Mouse (Mus musculus) monocyte, adult 5-6 weeks (primary cell): ENCODE data around the gene Tgfb3. TPM values are rescaled to one million over a fixed set of nuclear protein-coding genes. Genes with fewer than 3 reads are reported as not detected.

Experiments
- ATAC-seq: fragments of 153-309, 156-312 bp; replicated peaks from 2 replicates; pipeline ENCODE4 v1.8.0; 2017; ENCODE audit warnings: mild to moderate bottlenecking; ENCODE audit not compliant: low TSS enrichment, insufficient number of reproducible peaks, severe bottlenecking, poor library complexity, low FRiP score
- total RNA-seq: library from RNA; stranded (forward); fragments of 200-1000, 200-491, 200-594 nt; gene quantifications from 3 replicates; pipeline ENCODE4 v1.2.3, GENCODE M21; 2017

Gene Tgfb3
- 0.32 to 2.7 TPM (median 1.0 TPM) in 3 replicates for total RNA-seq

DNA sequence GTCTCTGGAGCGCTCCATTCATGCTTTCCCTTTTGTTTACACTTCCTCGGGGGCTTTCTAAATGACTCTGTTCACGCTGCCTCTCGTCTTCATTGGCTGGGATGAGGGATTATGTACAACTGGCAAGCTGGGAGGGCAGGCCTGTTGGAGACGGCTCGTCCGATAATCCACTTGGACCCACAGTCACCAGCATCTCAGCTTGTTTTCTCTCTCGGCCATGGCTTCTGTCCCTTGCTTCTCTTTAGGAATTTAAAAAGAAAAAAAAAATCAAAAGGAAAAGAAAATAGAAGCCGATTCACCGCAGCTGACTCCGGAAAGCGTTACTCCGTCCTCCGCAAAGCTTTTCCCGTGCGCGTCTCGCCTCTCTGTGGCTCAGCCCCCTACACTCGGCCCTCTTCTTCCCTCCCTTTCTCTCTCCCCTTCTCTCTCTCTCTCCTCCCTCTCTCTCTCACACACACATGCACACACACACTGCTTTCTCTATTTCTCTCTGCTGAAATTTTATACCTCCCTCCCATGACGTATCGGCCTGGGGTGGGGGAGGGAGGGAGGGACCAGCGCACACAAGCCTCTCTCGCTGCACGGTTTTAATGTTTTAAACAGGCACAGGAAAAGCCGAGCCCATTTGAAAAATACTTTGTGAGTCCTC, at the start of gene Tgfb3:
Gene Tgfb3 (minus strand): TSS at position 489 of the 649 bp plus-strand sequence.
- no peak for ATAC-seq

DNA sequence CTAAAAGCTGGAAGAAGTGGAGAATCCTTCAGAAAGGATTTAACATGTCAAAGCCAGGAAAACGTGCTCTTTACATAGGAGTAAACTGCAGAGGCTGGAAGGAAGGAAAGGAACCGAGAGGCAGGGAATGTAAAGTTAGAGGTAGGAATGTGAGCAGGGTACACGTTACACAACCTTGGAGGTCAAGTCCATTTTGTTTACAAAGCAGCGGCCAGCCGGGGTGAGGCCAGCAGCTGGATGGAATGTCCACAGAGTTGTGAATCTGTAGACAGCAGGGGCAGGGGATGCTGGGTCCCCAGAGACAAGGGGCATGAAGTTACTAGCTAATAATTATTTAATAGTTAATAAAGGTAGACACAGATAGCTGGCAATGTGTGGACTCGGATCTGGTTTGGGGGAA, 49.3 kb upstream of the Tgfb3 start:
- no peak for ATAC-seq

DNA sequence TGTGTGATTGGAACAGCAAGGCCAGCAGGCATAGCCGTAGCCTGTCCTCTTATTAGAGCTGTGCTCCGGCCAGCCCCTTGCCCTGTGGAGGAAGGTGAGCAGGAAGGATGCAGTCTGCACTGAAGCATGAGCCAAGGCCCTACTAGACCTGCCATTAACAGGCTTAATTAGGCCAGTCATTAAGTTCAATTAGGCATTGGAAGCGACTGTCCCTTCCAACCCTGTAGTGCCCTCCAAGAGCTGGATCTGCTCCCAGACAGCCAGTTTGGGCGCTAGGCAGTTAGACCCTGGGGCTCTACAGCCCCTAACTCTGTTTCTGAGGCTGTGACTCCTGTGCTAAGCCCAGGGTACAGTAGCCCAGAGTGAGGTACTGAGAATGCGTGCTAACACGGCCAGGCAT, 45.2 kb upstream of the Tgfb3 start:
- ATAC-seq, result no peak

DNA sequence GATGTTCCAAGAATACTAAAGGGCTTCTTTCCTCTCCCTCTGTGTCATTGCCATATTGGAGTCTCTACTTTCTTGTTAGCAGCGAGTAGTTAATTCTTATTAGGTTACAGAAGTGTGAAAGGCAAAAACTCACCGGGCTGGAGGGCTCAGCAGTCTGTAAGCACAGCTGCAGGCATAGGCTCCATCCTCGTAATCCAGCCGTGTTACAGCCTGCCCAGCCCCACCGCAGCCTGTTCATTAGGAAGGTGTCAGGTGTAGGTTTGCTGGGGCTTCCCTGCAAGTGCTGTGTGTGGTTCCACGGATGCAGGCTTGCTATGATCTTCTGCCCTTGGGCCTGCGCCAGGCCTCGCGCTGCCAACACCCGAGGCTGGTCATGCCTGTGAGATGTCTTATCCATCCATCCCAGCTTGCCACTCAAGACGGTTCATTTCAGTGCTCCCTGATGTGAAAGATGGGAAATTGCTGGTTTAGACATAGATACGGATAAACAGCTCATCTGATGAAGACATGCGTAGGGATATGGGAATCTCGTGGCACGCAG, 37.5 kb upstream of the Tgfb3 start:
- ATAC-seq, result no peak

DNA sequence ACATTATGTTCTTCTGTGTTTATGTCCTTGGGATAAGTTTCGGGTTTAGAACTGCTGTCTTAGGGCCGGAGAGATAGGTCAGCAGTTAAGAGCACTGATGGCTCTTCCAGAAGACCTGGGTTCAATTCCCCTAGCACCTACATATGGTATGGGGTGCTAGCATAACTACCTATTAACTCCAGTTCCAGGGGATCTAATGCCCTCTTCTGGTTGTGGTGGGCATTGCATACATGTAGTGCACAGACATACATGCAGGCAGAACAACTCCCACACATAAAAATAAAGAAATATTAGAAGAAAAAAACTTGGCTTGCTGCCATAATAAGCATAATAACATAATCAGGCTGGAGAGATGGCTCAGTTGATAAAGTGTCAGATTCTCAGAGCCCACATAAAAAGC, 31.8 kb upstream of the Tgfb3 start:
- ATAC-seq, result no peak

DNA sequence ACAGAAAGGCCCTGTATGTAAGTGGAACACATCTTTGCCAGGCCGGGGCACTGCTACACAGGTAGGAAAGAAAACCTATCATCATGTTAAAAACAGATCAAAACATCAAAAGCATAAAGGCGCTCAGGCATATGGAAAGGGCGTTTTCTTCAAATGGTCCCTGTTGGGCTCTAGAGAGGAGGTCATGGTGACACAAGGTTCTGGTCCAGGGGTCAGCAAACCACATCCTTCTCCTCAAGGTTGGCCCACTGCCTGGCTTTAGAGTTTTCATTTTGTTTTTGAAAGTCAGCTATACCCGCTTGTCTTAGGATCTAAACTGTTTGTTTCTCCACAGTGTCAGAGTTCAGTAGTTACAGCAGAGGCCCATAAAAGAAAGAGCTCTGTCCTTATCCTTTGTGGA, 30.7 kb upstream of the Tgfb3 start:
- no peak for ATAC-seq

DNA sequence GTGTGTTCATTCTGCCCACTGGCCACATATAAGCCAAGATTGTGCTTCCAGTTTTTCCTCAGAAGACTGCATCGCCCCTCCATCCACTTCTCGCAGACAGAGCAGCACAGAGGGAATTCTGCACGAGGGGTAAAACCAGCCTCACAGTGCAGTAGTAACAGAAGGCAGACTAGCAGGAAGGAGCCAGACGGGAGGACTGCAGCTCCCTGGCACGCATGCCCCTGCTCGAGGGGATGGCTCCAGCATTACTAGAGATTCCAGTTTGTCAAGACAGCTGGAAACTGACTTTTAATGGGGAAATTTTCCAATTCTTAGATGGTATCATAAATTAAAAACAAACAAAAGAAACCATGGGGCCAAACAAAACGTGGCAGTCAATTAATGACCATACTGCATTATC, 28.8 kb upstream of the Tgfb3 start:
- no peak for ATAC-seq

DNA sequence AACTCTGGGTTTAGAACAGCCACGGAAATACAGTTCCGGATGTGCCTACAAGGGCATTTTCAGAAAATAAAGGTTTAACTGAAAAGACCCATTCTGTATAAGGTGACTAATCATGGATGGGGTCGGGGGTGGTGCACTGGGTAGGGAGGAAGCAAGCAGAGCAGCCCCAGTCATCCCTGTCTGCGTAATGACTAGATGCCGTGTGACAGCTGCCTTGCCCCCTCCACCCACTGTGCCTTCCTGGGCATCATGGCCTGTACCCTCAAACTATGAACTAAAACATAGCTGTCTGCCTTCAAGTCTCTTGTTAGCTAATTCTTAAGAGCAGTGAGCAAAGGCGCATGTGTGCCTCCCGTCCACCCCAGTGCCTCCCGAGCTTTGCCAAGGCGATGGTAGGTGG, 27.2 kb upstream of the Tgfb3 start:
- ATAC-seq, result no peak

DNA sequence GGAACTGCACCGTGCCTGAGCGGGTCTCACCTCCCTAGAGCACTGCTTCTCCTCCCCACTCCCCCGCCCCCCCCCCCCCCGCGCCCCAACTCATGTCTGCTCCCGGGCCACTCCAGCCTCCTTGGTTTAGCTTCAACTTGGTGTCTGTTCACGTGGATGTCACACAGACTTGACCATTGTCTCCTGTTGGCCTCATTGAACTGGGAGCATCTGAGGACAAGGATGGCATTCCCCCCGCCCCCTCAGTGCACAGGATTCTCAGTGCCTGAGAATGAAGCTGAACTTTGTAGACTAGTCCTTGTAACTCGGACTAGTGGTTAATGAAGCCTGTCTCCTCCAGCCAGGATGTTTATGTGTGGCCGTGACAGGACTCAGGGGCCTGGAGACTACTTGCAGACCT, 26.7 kb upstream of the Tgfb3 start:
- ATAC-seq, result no peak

DNA sequence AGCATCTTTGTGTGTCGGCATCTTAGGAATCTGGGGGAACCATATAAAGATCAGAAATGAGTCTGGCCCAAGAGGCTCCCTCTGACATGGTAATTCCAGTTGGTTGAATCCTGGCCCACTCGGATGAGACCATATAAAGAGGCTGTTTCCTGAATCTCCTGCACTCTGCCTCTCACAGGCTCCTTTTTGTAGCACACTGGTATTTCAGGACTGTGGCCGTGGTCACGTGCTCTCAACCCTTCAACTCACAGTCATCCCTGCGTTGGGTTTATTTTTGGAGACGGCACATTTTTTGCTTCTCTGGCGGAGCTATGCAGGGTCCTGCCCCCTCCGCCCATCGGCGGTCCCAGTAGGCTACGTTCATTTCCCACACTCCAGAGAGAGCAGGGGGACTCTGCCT, 25.5 kb upstream of the Tgfb3 start:
- ATAC-seq, result no peak

DNA sequence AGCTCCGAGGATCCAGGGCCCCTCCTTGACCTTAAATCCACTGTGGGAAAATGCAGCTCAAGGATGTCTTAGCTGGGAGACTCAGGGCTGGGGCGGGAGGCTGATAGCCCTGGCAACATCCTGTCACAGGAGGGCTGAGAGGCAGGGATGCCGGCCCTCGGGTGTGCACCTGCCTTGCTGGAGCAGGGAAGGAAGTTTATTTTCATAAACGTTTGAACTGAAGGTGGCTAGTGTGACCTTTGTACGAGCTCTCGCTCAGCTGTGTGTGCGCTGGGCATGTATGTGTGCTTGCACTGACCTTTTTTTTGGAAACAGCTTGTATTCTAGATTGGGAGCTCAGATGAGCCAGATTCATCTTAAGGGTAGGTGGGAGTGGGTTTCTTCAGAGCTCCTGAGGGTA, 25.0 kb upstream of the Tgfb3 start:
- ATAC-seq, result no peak

DNA sequence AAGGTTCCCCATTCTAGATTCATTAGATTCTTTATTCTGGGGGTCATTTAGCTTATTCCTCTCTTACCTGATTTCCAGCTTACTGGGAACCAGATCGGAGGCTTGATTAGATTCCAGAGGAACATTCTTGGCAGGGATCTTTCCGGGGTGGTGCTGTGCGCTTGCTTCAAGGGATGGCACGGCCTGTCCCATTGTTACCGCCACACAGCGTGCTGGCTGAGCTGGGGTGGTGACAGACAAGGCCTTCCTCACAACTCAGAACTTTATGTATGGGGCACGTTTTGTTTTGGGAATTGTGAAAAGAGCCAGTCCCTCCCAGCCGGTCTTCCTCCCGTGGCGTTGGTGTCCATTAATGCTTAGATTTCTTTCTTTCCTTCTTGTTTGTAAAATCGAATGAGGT, 24.6 kb upstream of the Tgfb3 start:
- ATAC-seq, result no peak

DNA sequence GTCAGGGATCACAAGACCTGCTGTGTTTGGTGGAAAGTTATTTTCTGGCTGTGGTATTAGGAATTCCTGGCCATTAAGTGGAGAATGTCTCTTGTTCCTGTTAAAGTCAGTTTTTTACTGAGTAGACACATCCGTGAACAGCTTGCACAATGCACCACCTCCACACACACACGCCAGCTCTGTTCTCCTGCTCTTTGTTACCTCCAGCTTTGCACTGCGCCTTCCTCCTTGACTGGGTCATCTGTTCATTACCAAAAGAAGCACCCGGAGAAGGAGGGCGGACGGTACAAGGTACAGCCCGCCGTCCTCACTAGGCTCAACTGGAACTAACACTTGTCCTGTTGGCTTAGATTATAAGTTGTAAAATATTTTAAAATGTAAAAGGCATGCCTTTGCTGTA, 23.8 kb upstream of the Tgfb3 start:
- no peak for ATAC-seq

DNA sequence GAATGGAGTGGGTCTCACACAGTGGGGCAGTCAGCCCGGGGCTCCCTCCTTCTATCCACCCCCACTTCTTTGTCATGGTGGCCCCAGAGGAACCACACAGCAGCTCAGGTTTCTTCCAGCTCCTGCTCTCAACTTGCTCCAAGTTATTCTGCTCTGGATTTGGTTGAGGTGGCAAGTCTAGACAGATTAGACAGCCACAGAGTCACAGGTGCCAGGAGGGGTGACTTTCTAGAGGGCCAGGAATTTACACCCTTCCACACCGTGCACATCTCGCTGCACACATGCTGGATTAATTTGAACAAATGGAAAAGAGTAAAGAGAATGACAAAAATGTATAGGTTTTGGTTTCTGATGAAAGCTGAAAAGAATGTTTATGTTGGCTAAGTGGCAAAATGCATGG, 21.9 kb upstream of the Tgfb3 start:
- ATAC-seq, result no peak

DNA sequence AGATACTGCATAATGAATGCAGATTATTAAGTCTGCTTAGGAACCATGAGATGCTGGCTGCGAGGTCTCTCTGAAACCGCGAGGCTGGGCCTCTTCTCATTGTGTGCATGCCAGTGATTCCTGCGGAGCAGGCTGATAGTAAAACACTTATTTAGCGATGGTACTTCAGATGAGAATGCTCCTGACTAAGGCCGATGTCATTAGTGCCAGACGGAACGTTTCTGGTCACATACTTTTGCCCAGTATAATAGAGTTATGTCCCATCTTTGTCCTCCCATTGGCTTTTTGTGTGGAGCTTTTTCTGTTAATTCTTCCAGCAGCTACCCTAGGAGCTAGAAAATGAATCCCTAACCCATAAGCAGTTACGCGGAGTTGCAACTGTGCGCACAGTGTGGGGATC, 18.9 kb upstream of the Tgfb3 start:
- no peak for ATAC-seq

DNA sequence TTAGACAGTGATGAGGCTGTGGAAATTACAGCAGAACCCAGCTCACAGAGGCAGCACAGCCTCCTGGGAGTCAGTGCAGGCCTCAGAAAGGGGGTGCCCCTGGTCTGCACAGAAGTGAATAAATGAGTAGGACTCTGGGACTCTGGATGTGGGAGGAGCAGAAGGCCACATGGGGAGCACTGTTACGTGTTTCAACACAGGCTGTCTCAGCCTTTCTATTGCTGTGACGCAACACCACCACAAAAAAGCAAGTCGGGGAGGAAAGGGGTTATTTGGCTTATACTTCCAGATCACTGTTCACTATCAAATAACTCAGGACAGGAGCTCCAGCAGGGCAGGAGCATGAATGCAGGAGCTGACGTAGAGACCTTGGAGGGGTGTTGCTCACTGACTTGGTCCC, 17.0 kb upstream of the Tgfb3 start:
- no peak for ATAC-seq

DNA sequence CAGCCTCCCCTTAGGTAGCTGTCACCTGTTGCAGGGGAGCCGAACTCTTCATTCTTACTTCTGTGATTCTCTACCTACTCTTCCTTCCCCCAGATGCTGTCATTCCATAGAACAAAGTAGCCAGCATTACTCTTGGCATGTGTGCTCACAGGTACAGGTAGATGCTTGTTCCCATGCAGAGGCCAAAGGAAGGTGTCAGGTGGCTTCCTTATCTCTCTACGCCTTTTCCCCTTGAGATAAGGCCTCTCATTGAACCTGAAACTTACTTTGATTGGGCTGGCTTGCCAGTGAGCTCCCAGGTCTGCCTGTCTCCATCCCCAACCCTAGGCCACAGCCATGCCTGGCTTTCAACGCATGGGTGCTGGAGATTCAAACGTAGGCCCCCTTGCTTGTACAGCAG, 15.2 kb upstream of the Tgfb3 start:
- ATAC-seq, result no peak

DNA sequence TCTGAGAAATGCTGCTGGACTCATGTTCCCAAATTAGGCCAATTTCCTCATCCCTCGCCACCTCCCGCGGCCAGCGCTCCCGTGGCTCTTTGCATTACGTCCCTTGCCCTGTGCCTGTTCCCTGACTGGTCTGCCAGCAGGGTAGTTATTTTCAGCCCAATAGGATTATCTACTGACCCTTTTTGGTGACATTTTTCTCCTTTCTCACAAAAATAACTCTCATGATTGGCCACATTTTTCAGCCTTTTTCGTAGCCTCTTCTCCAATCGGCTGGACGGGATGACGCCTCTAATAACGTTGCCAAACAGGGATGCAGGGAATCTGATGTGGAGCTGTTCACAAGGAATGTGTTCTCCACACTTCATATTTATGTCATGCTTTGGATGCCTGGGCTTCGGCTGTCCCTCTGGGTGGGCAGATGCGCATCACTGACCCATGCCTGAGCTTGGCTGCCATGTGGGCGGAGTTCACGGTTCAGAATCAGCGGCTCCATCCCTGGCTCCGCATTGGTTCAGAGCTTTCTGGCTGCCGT, 12.8 kb upstream of the Tgfb3 start:
- no peak for ATAC-seq

DNA sequence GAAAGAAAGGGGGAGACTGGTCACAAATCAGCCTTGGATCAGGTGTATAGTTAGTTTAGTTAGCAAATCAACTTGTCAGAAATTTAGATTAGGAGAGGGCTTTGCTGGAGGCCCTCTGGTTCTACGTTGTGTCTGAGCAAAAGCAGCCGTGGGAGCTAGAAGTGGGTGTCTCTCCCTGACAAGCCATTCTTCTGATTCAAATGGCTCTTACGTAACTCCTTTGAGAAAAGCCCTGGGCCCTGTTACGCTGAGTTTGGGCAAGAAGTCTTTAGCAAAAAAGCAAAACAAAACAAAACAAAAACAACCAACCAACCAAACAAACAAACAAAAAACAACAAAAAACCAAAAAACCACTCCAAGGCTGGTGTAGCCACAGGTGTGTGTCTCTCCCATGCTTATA, 11.9 kb upstream of the Tgfb3 start:
- no peak for ATAC-seq

DNA sequence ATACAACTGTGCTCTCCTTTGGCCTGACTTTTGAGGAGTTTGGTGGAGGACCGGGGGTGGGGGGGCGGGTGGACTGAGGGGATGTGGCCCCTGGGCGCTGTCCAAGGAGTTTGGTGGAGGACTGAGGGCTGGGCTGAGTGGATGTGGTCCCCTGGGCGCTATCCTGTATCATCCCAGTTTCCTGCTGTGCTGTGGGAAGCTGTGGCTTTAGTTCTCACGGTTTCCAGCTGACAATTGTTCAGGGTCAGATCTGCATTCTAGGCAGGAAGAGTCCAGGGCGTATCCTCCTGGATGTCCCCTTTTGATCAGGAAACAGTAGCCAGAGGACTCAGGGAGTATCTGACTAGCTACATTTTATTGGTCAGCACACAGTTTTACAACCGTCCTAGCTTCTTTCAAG, 9.2 kb upstream of the Tgfb3 start:
- no peak for ATAC-seq

DNA sequence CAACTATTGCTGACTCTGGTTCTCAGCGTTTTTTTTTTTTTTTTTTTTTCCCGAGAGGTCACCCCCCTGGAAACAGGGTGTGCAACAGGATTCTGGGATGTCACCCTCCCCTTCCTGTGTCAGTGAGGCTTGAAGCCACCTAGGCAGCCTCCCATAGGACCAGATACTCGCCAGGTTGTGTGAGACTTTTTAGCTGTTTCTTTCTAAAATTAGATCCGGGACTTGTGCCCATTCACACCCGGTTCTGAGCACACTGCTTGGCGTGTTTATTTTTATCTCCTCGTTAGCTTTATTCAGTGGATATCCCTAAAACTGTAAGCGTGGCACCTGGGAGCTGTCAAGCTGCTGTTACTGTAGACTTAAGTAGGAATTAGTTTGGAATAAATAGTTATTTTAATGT, 7.7 kb upstream of the Tgfb3 start:
- ATAC-seq, result no peak
